Mouse (Mus musculus) fibroblast of lung, adult 2 months (primary cell): ENCODE measurements around the gene Hmgcl.
A peak's percentile ranks its signal among the peaks of the same experiment; 100 is the strongest.

ENCODE experiments used
- DNase-seq: peaks from one replicate; pipeline ENCODE4 v3.0.0-alpha.2; 2011; ENCODE audit warnings: low read depth

The Hmgcl gene

DNA sequence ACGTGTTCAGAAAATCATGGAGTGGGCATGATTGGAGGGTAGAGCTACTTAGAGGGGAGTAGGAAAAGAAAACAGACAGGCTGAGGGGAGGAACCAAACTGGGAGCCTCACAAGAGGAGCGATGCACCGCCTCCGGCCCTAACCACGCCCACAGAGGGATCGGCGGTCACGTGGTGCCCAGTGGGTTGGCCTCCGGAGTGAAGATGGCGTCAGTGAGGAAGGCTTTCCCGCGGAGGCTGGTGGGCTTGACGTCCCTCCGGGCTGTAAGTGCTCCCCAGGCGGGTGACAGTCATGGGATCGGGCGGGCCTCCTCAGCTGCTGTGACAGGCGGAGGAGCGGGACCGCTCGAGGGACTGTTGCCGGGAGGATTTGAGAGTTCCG is at the start of gene Hmgcl:
Gene Hmgcl (plus strand): TSS at position 171 of the 381 bp plus-strand sequence.
- DNase-seq, result peak; percentile 76

DNA sequence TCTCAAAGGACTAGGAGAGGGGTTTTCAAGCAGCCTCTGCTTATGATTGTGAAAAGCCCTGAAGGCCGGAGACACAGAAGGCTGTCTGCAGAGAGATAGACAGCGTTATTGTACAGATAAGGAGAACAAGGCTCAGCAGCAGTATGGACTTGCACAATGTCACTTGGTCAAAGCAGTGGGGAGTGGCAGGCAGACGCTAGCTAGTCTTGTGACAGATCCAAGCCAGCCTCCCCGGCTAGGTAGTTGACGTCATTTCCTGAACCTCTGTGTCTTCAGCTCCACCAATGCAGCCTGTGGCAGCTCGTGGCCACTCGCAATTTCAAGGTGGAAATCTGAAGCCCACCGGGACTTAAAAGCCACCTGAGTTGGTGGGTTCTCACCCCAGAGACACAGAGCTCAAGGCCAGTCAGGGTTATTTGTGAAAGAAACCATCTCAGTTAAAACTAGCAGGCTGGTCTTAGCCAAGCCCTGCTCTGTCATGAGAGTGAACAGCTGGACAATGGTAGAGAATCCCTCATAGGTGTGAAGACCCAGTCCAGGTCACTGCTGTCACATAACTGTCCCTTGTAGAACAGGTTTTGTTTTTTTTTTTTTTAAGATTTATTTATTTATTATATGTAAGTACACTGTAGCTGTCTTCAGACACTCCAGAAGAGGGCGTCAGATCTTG is 47.7 kb upstream of the Hmgcl start:
- DNase-seq, result no peak

DNA sequence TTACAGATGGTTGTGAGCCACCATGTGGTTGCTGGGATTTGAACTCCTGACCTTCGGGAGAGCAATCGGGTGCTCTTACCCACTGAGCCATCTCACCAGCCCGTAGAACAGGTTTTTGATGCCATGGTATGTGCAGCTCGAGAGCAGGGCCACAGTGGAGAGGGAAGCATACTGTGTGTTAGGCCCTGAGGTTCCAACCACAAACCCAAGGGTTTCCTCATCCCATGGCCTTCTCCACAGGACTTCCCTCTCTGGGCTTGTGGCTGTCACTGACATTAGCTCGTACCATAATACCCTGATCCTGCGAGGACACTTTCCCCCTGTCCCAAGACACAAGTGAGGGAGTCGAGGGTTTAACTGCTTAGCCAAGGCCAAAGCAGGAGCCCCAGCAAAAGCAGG is 47.2 kb upstream of the Hmgcl start:
- no peak for DNase-seq

DNA sequence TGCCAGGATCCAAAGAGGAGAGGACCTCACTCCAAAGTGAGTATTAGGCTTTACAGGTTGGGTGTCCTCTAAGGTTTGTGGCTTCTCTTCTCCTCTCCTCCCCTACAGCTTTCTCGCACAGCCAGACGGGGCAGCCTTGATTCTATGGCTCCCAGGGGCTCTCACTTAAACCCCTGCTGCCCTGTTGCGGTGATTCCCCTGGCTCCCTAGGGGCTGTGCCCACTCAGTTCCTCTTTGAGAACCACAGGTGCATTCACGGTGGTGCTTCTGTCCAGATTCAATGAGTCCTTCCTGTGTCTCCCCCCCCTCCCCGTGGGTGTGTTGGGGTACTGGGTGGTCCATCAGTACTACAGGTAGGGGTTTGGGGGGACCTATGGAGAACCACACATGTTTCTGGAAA is 46.2 kb upstream of the Hmgcl start:
- DNase-seq, result no peak

DNA sequence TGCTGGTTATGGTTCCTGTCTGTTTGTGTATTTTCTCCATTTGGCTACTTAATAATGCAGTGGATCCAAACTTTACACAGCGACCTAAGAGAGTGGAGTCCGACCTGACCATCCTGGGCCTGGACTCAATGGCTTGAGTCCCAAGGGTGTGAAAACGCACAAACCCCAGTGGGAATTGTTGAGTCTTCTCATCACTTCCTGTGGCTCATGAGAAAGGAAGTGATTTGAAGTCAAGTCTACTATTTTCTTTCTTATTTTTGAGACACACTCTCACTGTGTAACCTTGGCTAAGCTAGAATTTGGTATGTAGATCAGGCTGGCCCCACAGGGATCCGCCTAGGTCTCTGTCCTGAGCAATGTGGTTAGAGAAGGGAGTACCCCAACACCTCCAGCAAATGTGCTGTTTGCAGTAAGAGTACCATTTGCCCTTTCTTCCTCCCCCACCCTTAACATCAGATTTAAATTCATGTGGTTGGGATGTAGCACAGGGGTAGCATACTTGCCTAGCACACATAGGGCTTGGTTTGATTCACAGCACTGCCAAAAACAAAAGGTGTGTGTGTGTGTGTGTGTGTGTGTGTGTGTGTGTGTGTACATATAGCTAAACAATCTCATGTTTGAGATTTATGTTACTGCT is 43.5 kb upstream of the Hmgcl start:
- DNase-seq, result no peak

DNA sequence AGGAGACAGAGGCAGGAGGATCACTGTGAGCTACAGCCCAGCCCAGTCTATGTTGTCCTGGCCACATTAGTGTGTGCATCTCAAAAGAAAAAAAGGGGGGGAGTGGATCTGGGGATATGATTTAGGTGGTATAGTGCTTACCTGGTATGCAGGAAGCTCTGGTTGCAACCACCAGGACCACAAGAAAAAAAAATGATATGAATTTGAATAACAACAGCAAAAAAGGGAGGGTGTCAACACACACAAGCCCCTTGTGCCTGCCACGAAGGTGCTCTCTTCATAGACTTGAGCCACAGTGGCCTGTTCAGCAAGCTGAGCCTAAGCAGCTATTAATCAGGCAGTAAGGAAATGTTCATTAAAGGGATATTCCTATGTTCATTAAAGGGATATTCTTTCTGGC is 41.4 kb upstream of the Hmgcl start:
- DNase-seq, result no peak

DNA sequence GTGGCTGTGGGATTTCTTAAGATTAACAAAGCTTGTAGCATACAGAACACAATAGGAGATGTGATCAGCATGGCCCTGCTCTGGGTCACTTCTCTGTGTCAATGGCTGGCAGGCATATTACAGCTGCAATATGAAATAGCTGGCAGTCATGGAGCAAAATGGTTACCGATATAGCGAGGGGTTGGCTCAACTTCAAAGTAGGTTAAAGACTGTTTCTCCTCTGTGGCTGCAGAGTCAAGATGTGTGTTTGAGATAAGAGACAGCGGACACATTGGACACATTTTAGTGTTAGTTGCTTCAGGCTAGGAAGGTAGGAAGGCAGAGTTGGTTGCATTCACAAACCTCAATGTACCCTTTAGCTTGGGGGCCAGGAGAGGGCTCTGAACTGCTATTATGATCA is 39.6 kb upstream of the Hmgcl start:
- no peak for DNase-seq

DNA sequence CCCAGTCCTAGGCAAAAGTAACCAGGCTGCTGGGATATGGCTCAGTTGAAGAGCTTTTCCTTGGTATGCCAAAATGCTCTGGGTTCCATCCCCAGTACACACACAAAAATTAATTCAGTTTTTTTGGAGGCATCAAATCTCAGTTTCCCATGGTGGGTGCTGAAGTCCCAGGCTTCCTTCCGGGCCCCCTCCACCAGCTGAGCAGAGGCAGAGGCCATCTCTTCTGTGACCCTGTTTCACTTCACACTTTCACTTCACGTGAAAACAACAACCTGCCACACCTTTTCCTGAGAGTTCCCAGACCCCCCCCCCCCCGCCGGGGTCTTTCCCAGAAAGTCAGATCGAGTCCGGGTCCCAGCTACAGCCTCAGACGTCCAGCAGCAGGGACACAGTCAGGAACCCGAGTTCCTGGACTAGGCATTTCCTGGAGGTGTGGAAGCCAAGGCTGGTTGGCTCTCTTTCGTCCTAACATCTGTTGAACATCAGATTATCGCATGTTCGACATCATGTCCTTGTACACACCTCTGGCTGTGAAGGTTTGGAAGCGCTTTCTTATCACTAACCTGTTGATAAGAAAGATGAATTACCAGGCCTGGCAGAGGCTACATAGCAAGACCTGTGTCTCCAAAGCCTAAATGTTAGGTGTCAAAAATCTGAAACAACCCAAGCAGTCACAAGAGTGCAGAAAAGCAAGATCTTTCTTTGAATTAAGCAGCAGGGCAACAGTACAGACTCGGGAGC is 36.8 kb upstream of the Hmgcl start:
- DNase-seq, result no peak

DNA sequence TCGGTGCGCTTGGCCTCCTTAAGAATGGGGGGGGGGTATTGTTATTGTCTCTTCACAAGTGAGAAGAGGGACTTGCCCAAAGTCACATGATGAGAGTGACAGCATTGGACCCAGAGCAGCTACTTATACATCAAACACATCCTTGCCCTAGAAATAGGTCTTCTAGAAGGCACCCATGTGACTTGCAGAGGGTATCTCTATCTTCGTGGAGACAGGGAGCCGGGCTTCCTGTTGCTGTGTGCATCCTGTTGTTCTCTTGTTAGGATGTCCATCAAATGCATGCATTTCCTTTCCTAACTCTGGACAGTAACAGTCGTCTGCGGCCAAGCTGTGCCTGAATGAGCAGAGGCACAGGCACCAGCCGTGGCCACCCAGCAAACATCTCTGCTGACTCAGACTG is 34.7 kb upstream of the Hmgcl start:
- no peak for DNase-seq

DNA sequence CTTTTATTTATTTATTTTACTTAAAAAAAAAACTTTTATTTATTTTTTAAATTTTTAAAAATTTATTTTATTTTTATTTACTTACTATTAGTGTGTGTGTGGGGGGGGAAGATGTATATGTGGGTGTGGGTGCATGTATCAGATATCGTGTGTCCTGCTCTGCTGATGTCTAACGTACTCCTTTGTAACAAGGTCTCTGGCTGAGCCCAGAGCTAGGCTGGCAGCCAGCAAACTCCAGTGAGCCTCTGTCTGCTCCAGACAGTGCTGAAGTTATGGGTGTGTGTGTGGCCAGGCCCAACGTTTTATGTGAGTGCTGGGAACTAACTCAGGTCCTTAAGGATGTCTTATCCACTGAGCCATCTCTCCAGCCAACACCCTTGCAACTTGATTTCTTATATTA is 34.1 kb upstream of the Hmgcl start:
- DNase-seq, result no peak

DNA sequence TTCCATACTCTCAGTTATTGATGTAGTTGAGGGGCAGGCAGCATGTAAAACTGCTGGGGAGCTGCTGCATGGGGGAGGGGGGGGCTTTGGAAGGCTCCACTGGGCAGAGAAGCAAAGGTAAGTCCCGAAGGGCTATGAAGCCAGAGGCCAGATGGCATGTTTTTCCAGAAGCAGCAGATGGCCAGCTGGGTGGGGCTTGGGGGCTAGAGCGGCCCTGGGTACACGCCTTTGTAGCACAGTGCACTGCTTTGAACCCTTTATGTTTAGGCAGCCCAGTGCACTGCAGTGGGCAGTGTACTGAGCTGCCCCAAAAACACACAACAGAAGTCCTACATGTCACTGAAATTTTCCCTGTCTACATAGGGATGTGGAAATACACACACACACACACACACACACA is 33.4 kb upstream of the Hmgcl start:
- no peak for DNase-seq

DNA sequence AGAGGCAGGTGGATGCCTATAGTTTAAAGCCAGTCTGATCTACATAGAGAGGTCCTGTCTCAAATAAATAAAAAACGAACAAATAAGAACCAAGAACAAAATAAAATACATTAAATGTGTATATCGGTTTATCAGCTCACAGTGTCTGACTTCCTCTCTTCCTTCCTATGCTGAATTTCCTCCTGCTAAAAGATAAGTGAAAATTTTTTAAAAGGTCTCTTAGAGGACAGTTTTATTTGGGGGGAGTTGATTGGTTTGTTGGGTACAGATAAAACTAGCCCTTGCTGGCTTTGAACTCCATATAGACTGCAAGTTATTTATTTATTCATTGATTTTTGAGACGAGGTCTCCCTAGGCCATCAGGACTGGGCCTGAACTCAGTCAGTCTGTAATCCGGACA is 32.8 kb upstream of the Hmgcl start:
- no peak for DNase-seq

DNA sequence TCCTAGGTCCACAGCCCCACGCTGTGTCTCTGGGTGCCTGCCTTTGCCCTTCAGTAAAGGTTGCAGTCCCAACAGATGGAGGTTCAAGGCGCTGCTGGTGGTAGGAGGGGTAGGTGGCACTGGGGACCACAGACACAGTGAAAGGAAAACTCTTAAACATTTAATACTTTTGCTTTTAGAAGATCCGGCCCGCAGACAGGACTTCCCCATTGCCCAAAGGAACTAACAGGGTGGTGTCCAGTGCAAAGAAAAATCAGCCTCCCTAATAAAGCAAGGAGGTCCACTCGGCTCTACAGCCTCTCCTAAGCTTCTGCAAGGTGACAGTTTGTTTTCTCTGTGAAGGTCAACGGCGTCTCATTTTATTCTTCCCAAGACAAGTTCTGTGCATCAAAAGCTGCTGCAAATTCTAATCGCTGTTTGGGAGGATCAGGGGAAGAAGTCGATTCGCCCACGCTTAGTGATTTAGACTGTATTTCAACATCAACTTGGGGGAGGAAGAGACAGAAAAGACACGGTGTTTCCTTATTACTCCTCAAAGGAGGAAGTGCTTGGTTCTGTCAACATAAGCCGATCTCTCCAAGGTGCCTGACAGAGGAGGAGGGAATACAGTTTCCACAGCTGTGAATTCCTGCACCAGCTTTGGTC is 27.5 kb upstream of the Hmgcl start:
- DNase-seq, result no peak

DNA sequence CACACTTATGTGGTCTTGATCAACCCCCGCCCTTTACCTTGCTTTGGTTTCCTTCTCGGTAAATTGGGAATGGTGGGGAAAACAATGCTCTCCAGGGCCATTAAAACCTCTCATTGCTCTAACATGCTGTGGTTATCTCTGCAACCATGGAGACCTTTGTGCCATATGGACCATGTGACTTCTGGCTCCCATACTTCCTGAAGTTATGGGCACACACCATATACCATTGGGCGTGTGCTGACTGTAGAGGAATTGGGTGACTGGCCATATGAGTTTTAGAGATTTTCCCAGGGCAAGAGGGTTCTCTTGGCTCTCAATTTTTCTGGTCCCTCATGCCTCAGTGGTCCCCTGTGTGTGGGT is 27.0 kb upstream of the Hmgcl start:
- no peak for DNase-seq

DNA sequence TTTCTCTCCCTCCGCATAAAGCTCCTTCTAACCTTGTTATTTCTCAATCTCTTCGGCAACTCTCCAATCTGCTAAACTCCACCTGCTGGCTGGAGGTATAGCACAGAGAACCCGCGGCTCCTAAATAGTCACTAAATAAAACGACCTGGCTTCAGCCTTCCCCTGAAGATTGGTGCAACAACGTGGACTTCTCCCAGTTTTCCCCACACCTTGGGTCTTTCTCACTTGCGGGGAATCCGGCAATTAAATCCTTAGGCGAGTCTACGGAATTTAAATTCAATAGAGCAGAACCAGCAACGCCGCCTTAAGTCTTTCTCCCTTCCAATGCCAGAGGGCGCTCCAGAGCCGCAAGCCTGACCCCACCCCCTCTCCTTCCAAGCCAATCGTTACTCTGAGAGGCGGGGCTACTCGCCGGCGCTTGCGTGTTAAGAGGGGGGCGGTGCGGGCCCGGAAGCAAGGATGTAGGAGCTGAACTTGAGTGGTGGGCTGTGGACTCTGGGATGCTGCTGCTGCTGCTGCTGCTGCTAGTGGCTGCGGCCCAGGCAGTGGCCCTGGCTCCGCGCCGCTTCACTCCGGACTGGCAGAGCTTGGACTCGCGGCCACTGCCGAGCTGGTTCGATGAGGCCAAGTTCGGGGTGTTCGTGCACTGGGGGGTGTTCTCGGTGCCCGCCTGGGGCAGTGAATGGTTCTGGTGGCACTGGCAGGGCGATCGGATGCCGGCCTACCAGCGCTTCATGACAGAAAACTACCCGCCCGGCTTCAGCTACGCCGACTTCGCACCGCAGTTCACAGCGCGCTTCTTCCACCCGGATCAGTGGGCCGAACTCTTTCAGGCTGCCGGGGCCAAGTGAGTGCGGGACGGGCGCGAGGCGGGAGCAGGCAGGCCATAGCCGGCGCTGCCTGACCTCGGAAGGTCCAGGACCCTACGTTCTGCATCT is 25.7 kb upstream of the Hmgcl start, which contains the start of gene Fuca1:
Gene Fuca1 (plus strand): TSS at position 432 of the 938 bp plus-strand sequence.
- peak; percentile 88 for DNase-seq

DNA sequence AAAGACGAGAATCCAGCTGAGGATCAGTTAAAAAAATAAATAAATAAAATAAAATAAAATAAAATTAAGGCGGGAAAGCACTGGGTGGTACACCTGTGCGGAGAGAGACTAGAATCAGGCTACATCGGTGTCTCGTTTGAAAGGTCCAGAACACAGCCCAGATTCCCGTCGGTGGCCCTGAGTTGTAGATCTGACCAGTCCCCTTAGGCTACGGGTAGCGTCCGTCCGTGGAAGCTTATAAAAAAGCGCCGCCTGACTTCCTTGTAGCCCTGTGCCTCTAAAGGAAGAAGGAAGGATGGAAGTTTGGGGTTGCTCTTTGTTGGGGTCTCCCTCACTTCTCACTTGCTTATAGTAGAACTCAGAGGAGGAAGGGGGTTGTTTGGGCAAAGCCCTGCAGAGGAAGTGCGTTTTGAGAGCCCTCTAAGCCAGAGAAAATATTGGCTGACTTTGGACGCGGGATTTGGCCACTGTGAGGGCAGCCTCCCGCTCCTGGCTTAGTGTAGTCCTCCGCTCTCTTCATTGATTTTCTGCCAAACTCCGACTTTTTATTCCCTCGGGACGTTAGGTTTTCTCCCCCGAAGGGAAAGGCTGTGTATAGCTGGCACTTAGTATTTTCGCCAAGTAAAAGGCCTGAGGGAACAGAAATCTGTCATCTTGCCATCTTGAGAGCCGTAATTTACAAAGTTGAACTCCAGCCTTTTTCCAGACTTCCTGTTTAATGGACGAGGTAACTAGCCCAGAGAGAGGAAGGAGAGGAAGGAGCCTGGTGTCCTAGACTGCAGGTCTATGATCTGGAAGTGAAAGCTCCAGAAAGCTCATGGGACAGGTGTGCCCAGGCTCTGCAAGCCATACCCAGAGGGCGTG is 24.8 kb upstream of the Hmgcl start:
- DNase-seq, result no peak

DNA sequence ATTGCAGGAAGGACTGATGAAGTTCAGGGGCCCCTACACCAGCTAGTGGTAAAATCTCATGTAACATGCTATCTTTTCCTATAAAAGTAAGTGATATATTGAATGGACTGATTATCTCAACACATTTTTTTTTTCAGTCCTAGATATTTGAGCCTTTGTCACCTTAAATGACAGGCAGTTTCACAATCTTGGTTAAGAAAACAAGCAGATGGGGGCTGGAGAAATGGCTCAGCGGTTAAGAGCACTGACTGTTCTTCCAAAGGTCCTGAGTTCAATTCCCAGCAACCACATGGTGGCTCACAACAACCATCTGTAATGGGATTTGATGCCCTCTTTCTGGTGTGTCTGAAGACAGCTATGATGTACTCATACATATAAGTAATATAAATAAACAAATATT is 24.1 kb upstream of the Hmgcl start:
- no peak for DNase-seq

DNA sequence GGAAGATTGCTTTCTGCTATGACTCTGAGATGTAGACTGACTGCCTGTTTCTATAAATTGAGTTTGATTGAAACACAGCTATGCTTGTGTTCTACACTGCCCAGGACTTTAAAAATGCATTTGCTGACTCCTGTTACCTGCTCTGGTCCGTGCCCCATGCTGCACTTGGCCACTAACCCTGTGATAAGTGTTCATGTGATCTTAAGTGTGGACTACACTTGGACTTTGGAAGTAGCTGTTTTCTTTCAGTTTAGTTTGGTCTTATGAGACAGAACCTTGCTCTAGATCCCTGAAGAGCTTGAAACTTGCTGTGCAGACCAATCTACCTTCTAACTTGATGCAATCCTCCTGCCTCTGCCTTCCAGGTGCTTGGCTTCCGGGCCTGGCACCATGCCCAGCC is 21.8 kb upstream of the Hmgcl start:
- DNase-seq, result no peak

DNA sequence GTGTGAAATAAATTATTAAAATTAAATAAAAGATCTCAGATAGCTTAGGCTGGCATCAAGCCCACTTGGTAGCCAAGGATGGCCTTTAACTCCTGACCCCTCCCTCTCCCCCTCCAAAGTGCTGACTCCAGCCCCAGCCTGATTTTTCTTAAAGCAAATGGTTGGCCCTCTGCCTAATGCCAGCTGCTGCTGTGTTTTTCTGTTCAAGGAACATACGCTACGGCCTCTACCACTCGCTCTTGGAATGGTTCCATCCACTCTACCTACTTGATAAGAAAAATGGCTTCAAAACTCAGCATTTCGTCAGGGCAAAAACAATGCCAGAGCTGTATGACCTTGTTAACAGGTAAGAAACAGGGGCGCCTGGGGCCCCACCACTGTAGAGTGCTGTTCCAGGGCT is 20.9 kb upstream of the Hmgcl start:
- no peak for DNase-seq

DNA sequence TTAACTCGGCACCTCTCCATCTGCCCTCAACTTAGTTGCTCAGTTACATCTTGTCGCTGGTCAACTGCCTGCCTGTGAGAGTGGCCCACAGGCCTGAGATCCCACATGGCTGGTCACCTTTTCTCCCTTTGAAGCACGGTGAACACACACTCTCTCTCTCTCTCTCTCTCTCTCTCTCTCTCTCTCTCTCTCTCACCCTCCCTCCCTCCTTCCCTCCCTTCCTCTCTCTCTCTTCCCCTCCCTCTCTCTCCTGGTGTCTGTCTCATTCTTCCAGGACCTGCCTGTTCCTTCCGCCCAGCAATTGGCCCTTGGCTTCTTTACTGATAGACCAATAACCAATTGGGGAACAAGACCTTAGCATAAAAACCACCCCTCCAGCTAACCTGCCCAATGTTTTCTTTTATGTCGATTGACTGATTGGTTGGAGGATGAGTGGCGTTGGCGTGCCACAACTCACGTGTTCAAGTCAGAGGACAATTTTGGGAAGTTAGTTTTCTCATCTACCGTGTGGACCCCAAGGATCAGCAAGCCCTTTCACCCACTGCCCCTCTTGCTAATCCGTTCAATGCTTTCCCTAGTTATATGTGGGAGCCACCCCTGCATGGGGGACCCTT is 19.9 kb upstream of the Hmgcl start:
- DNase-seq, result no peak
